Mouse (Mus musculus): ENCODE measurements around the gene Pigs. TPM values are rescaled to one million over a fixed set of nuclear protein-coding genes. Genes with fewer than 3 reads are reported as not detected.

Gene Pigs
- polyA plus RNA-seq, 1 experiment from 2014 or later: 71.5 TPM

DNA sequence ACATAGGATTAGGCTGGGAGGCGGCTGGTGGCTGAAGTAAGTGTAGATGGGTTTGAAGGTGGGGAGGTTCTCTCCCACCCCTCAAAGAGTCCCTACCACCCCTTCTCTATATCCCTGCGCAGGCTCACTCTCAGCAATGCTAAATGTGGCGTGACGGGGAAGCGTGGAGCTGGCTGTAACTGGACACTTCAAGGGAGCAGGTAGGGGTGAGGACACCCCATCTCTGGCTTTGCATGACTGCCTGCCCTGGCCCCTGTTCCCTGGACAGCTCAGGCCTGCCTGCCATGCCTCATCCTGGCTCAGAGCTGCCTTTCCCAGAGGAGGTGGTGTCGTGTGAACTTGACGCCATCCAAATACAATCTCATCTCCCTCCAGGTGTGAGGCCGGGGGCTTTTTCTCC is 45.9 kb downstream of the Pigs start:
- WGBS: 77% methylated on average over 8 of the region's 8 CpGs
- no peaks in the 10 kb centered on the region for H3K36me3 ChIP-seq (replicated peaks)
- no peak for ATAC-seq (replicated peaks)

DNA sequence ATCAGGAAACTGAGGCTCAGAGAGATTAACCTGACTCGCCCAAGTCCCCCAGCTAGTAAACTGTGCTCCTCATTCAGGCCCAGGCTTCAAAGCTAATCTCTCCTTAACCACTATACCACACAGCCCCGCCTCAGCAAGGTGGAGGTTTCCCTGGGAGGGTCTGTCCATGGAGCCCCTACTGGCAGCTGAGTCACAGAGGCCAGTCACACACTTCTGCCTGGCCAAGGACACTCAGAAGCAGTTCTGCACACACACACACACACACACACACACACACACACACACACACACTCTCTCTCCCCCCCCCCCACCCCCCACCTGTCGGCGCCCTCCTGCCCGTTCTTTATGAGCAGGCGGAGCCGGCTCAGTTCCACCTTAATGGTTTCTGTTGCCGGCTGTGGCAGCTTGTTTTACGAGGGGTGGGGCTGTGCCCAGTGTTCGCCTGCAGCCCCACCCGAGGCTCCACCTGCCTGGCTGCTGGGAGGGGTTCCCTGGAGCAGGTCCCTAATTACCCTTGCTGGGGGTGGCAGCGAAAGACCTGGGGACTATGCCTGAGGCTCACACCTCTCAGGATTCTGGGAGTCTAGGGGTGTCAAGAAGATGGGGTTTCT is 49.4 kb downstream of the Pigs start:
- Histone ChIP-seq H3K27ac (no peak overlapping the region), H3K27me3 (replicated peaks) (no peaks in the 10 kb centered on the region), H3K4me2 (no peak overlapping the region), H3K9me3 (no peaks in the 10 kb centered on the region), H3K4me3 (no peak overlapping the region), H3K9ac (no peak overlapping the region), H3K4me1 (no peaks in the 10 kb centered on the region), H3K36me3 (replicated peaks) (no peaks in the 10 kb centered on the region)
- WGBS: 52% methylated on average over 11 of the region's 12 CpGs
- no peak for ATAC-seq (replicated peaks)

More for the DNA sequence above, 45.9 kb downstream of the Pigs start:
- Histone ChIP-seq H3K4me2 (no peak overlapping the region), H3K4me1 (no peaks in the 10 kb centered on the region), H3K4me3 (no peak overlapping the region), H3K27ac (no peak overlapping the region), H3K9ac (no peak overlapping the region), H3K9me3 (no peaks in the 10 kb centered on the region), H3K27me3 (replicated peaks) (no peaks in the 10 kb centered on the region)

DNA sequence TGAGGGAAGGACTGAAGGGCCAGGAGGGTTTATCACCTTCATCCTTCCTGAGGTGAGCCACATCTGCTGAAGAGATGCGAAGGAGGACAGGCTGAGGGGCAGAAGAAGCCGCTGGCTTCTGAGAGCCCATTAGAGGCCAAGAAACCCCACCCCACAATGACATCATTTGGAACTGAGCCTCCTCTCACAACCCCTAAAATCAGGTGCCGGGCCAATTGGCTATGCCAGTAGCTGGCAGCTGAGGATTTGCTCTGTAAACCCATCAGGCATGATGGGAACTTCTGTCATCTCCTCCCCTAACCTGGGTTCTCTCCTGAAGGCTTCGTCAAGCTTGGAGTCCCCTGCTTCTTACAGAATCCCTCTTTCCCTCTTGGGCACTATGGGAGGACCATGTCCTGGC is 52.1 kb downstream of the Pigs start:
- no peak overlapping the region for H3K27ac ChIP-seq
- no peaks in the 10 kb centered on the region for H3K36me3 ChIP-seq (replicated peaks)
- 80% methylated on average over 4 of the region's 4 CpGs for WGBS
- H3K27me3 ChIP-seq (replicated peaks): no peaks in the 10 kb centered on the region
- H3K4me1 ChIP-seq: no peaks in the 10 kb centered on the region
- no peaks in the 10 kb centered on the region for H3K9me3 ChIP-seq
- H3K4me3 ChIP-seq: no peak overlapping the region
- no peak for ATAC-seq (replicated peaks)
- H3K4me2 ChIP-seq: no peak overlapping the region
- H3K9ac ChIP-seq: no peak overlapping the region

DNA sequence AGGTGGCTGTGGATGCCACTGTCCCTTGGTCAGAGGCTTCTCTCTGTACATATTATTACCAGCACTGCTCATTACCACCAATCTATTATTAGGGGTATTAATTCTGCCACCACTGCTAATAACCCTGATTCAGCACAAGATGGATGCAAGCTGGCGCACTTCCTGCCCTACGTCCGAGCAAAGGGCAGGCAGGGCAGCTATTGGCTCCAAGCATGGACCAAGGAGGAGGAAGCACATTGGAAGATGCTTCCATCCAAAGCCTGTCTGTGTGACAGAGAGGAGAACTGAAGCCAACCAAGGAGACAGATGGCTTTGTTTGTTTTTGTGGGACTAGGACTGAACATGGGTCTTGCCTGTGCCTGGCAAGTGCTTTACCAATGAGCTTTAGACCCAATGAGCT is 52.8 kb downstream of the Pigs start:
- WGBS: 90% methylated on average over 3 of the region's 3 CpGs
- no peak overlapping the region for H3K9ac ChIP-seq
- no peaks in the 10 kb centered on the region for H3K9me3 ChIP-seq
- no peaks in the 10 kb centered on the region for H3K4me1 ChIP-seq
- no peak overlapping the region for H3K4me3 ChIP-seq
- no peak for ATAC-seq (replicated peaks)
- no peak overlapping the region for H3K4me2 ChIP-seq
- no peak overlapping the region for H3K27ac ChIP-seq
- H3K36me3 ChIP-seq (replicated peaks): no peaks in the 10 kb centered on the region
- H3K27me3 ChIP-seq (replicated peaks): no peaks in the 10 kb centered on the region

DNA sequence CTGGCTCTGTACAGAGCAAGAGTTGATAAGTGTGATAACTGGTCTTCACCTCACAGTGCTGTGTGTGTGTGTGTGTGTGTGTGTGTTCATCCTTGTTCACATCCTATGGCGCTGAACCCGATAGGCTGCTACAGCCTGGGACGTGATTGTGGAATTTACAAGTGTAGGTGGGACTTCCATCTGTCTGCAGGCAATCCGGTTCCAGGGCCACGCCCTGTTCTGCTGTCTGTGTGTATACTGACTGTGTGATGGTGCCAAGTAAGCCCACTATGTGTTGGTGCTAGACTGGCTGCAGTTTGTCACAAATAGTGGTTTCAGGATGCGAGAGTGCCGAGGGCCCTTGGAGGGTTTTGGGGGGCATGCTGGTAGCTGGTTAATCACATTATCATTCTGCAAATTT is 54.1 kb downstream of the Pigs start:
- H3K4me3 ChIP-seq: no peak overlapping the region
- no peak for ATAC-seq (replicated peaks)
- WGBS: 84% methylated on average over 7 of the region's 7 CpGs
- H3K9me3 ChIP-seq: no peaks in the 10 kb centered on the region
- no peaks in the 10 kb centered on the region for H3K4me1 ChIP-seq
- no peak overlapping the region for H3K27ac ChIP-seq
- no peaks in the 10 kb centered on the region for H3K27me3 ChIP-seq (replicated peaks)
- no peaks in the 10 kb centered on the region for H3K36me3 ChIP-seq (replicated peaks)
- no peak overlapping the region for H3K9ac ChIP-seq
- no peak overlapping the region for H3K4me2 ChIP-seq

DNA sequence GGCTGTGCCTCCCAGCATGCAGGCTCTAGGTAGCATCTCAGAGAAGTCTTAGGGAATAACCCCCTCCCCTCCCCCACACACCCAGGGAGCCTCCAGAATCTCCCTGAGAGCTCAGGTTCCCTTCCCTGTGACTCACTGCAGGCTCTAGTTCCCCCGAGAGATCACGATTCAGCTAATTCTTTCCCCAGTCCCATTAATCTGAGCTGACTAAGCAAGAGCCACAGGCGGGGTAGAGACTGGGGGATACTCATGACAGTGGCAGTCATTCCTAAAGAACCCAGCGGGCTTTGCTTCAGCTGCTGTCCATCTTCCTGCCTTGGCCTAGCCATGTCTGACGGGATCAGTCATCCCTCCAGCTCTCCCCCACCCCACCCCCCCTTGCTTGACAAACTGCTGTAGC is 54.5 kb downstream of the Pigs start:
- 31% methylated on average over 5 of the region's 5 CpGs for WGBS
- H3K27me3 ChIP-seq (replicated peaks): no peaks in the 10 kb centered on the region
- H3K4me2 ChIP-seq: no peak overlapping the region
- ATAC-seq (replicated peaks): no peak
- no peak overlapping the region for H3K4me3 ChIP-seq
- H3K4me1 ChIP-seq: no peaks in the 10 kb centered on the region
- no peaks in the 10 kb centered on the region for H3K36me3 ChIP-seq (replicated peaks)
- no peak overlapping the region for H3K27ac ChIP-seq
- H3K9ac ChIP-seq: no peak overlapping the region
- H3K9me3 ChIP-seq: no peaks in the 10 kb centered on the region

DNA sequence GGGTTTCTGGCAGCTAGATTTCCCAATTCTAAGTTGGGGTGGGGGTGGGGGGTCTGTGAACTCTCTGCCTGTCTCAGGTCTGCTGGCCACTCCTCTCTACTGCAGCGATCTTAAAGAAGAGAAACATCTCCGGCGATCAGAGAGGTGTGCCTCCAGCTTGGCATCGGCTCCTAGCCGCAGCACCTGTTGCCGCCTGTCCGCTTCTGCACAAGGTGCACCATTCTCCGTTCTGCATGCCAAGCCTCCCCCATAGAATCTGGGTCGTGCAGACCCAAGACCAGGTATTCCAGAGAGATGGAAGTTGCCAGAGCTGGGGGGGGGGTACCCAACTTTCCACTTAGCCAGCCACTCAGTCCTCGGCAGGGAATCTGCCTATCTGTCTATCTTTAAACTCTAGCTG is 57.6 kb downstream of the Pigs start:
- H3K36me3 ChIP-seq (replicated peaks): no peaks in the 10 kb centered on the region
- H3K4me2 ChIP-seq: no peak overlapping the region
- no peak overlapping the region for H3K9ac ChIP-seq
- no peak overlapping the region for H3K27ac ChIP-seq
- H3K4me3 ChIP-seq: no peak overlapping the region
- H3K4me1 ChIP-seq: no peaks in the 10 kb centered on the region
- no peak for ATAC-seq (replicated peaks)
- no peaks in the 10 kb centered on the region for H3K9me3 ChIP-seq
- WGBS: 85% methylated on average over 10 of the region's 10 CpGs
- no peaks in the 10 kb centered on the region for H3K27me3 ChIP-seq (replicated peaks)

DNA sequence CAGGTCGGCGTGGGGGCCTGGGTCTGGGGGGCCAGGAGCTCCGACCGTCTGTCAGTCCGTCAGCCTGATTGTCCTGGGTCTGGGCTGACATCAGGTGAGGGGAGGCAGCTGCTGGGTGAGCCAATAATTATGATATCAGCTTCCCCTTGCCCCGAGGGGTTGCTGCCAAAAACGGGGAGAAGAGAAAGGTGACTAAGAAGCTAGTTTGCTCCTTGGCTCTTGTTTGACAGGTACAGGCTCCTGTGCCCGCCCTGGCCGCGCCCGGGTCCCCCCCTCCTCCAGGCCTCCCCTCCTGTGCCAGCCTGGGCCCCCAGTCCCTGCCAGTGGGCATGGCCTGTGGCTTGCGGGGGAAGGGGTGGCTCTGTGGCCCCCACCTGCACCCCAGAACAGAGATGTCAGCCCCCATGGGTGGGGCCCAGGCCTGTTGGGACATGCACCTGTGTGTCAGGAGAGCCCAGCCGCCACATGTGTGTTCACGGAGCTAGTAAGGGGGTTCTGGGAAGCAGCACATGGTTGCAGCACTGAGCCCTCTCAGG is 58.4 kb downstream of the Pigs start, which contains the start of gene Foxn1:
Gene Foxn1, minus strand, starts transcription at position 51 of the 536 bp plus-strand sequence.
- Histone ChIP-seq H3K4me1 (no peaks in the 10 kb centered on the region), H3K27ac (no peak within 1 kb of the TSS), H3K4me3 (no peak within 1 kb of the TSS), H3K36me3 (replicated peaks) (no peaks in the 10 kb centered on the region), H3K4me2 (no peak within 1 kb of the TSS), H3K9me3 (no peaks in the 10 kb centered on the region), H3K27me3 (replicated peaks) (no peaks in the 10 kb centered on the region), H3K9ac (no peak within 1 kb of the TSS)
- no peak for ATAC-seq (replicated peaks)
- 87% methylated on average over 14 of the region's 14 CpGs for WGBS

Other genes with a start within 250 kb of the Pigs start
- gene Eral1, start 248.0 kb upstream of the Pigs start, polyA plus RNA-seq (2015; fragmentation: Nextera tagmentation; extraction: Ambion mirVana): 31.7 and 33.5 TPM in 2 replicates
- gene Fam222b, start 233.8 kb upstream of the Pigs start, polyA plus RNA-seq (2015; fragmentation: Nextera tagmentation; extraction: Ambion mirVana): 33.0 and 33.4 TPM in 2 replicates
- 101 and 107 TPM in 2 replicates for gene Traf4, start 162.8 kb upstream of the Pigs start, polyA plus RNA-seq (2015; fragmentation: Nextera tagmentation; extraction: Ambion mirVana)
- 6.5 and 7.3 TPM in 2 replicates for gene Nek8, start 151.7 kb upstream of the Pigs start, polyA plus RNA-seq (2015; fragmentation: Nextera tagmentation; extraction: Ambion mirVana)
- gene Tlcd1, start 151.7 kb upstream of the Pigs start, polyA plus RNA-seq (2015; fragmentation: Nextera tagmentation; extraction: Ambion mirVana): 7.4 and 7.6 TPM in 2 replicates
- gene Rpl23a, start 144.8 kb upstream of the Pigs start, polyA plus RNA-seq (2015; fragmentation: Nextera tagmentation; extraction: Ambion mirVana): 695 and 703 TPM in 2 replicates
- gene Rab34, start 140.0 kb upstream of the Pigs start, polyA plus RNA-seq (2015; fragmentation: Nextera tagmentation; extraction: Ambion mirVana): 56.3 and 61.5 TPM in 2 replicates
- gene Proca1, start 135.0 kb upstream of the Pigs start, polyA plus RNA-seq (2015; fragmentation: Nextera tagmentation; extraction: Ambion mirVana): 1.7 and 2.2 TPM in 2 replicates
- 90.0 and 93.6 TPM in 2 replicates for gene Sdf2, start 82.7 kb upstream of the Pigs start, polyA plus RNA-seq (2015; fragmentation: Nextera tagmentation; extraction: Ambion mirVana)
- 30.0 and 31.7 TPM in 2 replicates for gene Supt6, start 82.4 kb upstream of the Pigs start, polyA plus RNA-seq (2015; fragmentation: Nextera tagmentation; extraction: Ambion mirVana)
- gene 2610507B11Rik, start 66.7 kb upstream of the Pigs start, polyA plus RNA-seq (2015; fragmentation: Nextera tagmentation; extraction: Ambion mirVana): 55.0 and 62.3 TPM in 2 replicates
- gene BC030499, start 37.6 kb upstream of the Pigs start, polyA plus RNA-seq (2015; fragmentation: Nextera tagmentation; extraction: Ambion mirVana): 0.11 and 0.28 TPM in 2 replicates
- gene Spag5, start 26.9 kb upstream of the Pigs start, polyA plus RNA-seq (2015; fragmentation: Nextera tagmentation; extraction: Ambion mirVana): 6.9 and 9.6 TPM in 2 replicates
- 84.9 and 129 TPM in 2 replicates for gene Aldoc, start 5.4 kb upstream of the Pigs start, polyA plus RNA-seq (2015; fragmentation: Nextera tagmentation; extraction: Ambion mirVana)
- 80.8 and 89.7 TPM in 2 replicates for gene Unc119, start 15.1 kb downstream of the Pigs start, polyA plus RNA-seq (2015; fragmentation: Nextera tagmentation; extraction: Ambion mirVana)
- gene Foxn1, start 58.1 kb downstream of the Pigs start, polyA plus RNA-seq (2015; fragmentation: Nextera tagmentation; extraction: Ambion mirVana): not detected in 2 replicates
- not detected in 2 replicates for gene Slc13a2, start 93.8 kb downstream of the Pigs start, polyA plus RNA-seq (2015; fragmentation: Nextera tagmentation; extraction: Ambion mirVana)
- 23.6 and 23.7 TPM in 2 replicates for gene Slc46a1, start 137.3 kb downstream of the Pigs start, polyA plus RNA-seq (2015; fragmentation: Nextera tagmentation; extraction: Ambion mirVana)
- gene Sarm1, start 169.3 kb downstream of the Pigs start, polyA plus RNA-seq (2015; fragmentation: Nextera tagmentation; extraction: Ambion mirVana): 52.4 and 56.8 TPM in 2 replicates
- gene Vtn, start 170.7 kb downstream of the Pigs start, polyA plus RNA-seq (2015; fragmentation: Nextera tagmentation; extraction: Ambion mirVana): 137 and 184 TPM in 2 replicates
- 0.13 and 0.17 TPM in 2 replicates for gene Sebox, start 175.0 kb downstream of the Pigs start, polyA plus RNA-seq (2015; fragmentation: Nextera tagmentation; extraction: Ambion mirVana)
- gene Tmem199, start 183.8 kb downstream of the Pigs start, polyA plus RNA-seq (2015; fragmentation: Nextera tagmentation; extraction: Ambion mirVana): 90.5 and 91.0 TPM in 2 replicates
- gene Poldip2, start 183.8 kb downstream of the Pigs start, polyA plus RNA-seq (2015; fragmentation: Nextera tagmentation; extraction: Ambion mirVana): 182 and 192 TPM in 2 replicates
- gene Tnfaip1, start 207.9 kb downstream of the Pigs start, polyA plus RNA-seq (2015; fragmentation: Nextera tagmentation; extraction: Ambion mirVana): 64.2 and 70.0 TPM in 2 replicates
- 117 and 128 TPM in 2 replicates for gene Ift20, start 207.9 kb downstream of the Pigs start, polyA plus RNA-seq (2015; fragmentation: Nextera tagmentation; extraction: Ambion mirVana)
- 35.0 and 35.4 TPM in 2 replicates for gene Tmem97, start 222.4 kb downstream of the Pigs start, polyA plus RNA-seq (2015; fragmentation: Nextera tagmentation; extraction: Ambion mirVana)

All from midbrain, embryonic 15.5 days (tissue).